Mouse (Mus musculus): ENCODE data around the gene Vmn1r31.

Vmn1r31 gene

GRCm38 (mm10) chr6:58475230-58475629 lies at the start of gene Vmn1r31:
Gene Vmn1r31 (minus strand): TSS chr6:58475330.
- no peak for DNase-seq (ENCODE audit: low read depth, low spot score)

GRCm38 (mm10) chr6:58443285-58443684 lies 31.8 kb downstream of the Vmn1r31 start, which contains the start of gene Vmn1r30:
Gene Vmn1r30 (minus strand): TSS chr6:58443385.
- no peak for DNase-seq (ENCODE audit: low read depth, low spot score)

All from c-Kit-negative CD71-positive TER-119-positive erythroid progenitor cells, embryonic 14.5 days (primary cell).